Mouse (Mus musculus): ENCODE measurements around the gene Kcnk2. TPM values are rescaled to one million over a fixed set of nuclear protein-coding genes. Genes with fewer than 3 reads are reported as not detected.
"Not testable (repeated sequence)": the region's sequence is repeated elsewhere in the genome, so short reads cannot be mapped to it uniquely, and the experiment has no call there.

Kcnk2 gene
- polyA plus RNA-seq, 1 experiment from 2014 or later: 0.55 TPM

DNA sequence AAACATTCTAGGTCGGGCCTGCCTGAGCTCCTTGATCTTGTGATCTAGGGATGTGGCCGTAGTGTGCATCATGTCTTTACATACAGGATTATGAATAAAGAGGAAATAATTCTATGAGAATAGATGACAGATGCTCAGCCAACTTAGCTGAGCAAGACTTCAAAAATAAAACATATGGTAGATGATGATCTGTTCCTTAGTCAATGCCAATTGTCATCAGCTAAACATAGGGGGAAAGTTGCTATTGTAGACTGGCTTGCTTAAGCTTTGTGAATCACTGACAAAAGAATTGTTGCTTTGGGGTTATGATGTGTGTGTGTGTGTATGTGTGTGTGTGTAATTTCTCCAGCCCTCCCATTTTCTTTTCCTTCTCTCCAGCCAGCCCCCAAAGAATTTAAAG is 129.8 kb downstream of the Kcnk2 start:
- H3K9me3 ChIP-seq: no peaks in the 10 kb centered on the region
- no peaks in the 10 kb centered on the region for H3K27me3 ChIP-seq (replicated peaks)
- no peak overlapping the region for H3K4me3 ChIP-seq
- no peaks in the 10 kb centered on the region for H3K4me1 ChIP-seq
- WGBS: 79% methylated on average over 2 of the region's 2 CpGs
- H3K9ac ChIP-seq: no peak overlapping the region
- no peak overlapping the region for H3K4me2 ChIP-seq
- ATAC-seq (ENCODE audit: extremely low read depth, insufficient number of reproducible peaks, low FRiP score, low TSS enrichment): no peak
- H3K27ac ChIP-seq (replicated peaks): no peak overlapping the region
- no peaks in the 10 kb centered on the region for H3K36me3 ChIP-seq

DNA sequence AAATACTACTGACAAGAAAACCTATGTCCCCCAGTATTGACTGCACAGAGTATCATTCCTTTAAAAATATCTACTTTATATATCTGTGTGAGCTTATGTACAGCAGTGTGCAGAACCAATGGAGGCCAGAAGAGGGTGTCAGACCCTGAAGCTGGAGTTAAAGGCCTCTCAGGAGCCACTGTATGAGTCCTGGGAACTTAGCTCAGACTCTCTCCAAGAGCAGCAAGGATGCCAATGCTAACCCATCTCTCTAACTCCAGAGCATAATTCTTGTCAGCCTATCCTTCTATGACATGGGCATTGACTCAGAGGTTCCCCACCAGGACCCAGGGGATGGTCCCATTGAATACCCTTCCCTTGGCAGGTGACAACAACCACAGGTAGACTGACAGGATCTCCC is 148.4 kb downstream of the Kcnk2 start:
- Histone ChIP-seq H3K27ac (replicated peaks) (no peak overlapping the region), H3K36me3 (no peaks in the 10 kb centered on the region), H3K4me1 (no peaks in the 10 kb centered on the region), H3K4me3 (no peak overlapping the region), H3K9me3 (no peaks in the 10 kb centered on the region), H3K9ac (no peak overlapping the region), H3K27me3 (replicated peaks) (no peaks in the 10 kb centered on the region), H3K4me2 (no peak overlapping the region)
- no peak for ATAC-seq (ENCODE audit: extremely low read depth, insufficient number of reproducible peaks, low FRiP score, low TSS enrichment)

DNA sequence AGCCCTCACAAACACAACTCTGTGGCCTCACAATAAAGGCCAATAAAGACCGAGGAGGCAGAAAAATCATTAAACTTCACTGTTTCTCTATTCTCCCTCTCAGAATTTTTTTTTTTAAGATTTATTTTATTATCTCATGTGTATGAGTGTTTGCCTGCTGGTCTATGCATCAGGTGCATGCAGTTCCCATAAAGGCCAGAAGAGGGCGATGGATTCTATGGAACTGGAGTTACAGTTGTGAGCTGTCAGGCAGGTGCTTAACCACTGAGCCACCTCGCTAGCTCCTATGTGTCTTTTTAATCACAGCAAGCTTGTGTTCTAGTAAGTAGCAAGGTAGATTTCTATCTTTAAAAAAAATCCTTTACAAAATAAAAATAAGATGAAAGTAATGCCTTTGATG is 148.9 kb downstream of the Kcnk2 start:
- H3K9me3 ChIP-seq: no peaks in the 10 kb centered on the region
- ATAC-seq (ENCODE audit: extremely low read depth, insufficient number of reproducible peaks, low FRiP score, low TSS enrichment): no peak
- no peaks in the 10 kb centered on the region for H3K27me3 ChIP-seq (replicated peaks)
- no peaks in the 10 kb centered on the region for H3K4me1 ChIP-seq
- H3K9ac ChIP-seq: no peak overlapping the region
- H3K27ac ChIP-seq (replicated peaks): no peak overlapping the region
- H3K36me3 ChIP-seq: no peaks in the 10 kb centered on the region
- 56% methylated on average over 3 of the region's 3 CpGs for WGBS
- no peak overlapping the region for H3K4me3 ChIP-seq
- no peak overlapping the region for H3K4me2 ChIP-seq

DNA sequence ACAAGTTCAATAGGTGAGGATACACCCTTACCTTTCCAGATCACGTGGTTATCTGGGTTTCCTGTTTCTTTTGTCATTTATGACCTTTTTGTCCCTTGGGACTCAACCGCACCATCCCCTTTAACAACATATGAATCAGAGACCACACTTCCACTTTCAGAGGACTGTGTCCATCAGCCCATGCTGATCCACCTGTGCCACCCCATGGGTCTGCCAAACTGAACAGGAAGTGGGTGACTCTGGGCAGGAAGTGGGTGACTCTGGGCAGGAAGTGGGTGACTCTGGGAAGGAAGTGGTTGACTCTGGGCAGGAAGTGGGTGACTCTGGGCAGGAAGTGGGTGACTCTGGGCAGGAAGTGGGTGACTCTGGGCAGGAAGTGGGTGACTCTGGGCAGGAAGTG is 158.9 kb downstream of the Kcnk2 start:
- not testable (repeated sequence) for H3K4me3 ChIP-seq; ATAC-seq (ENCODE audit: extremely low read depth, insufficient number of reproducible peaks, low FRiP score, low TSS enrichment); H3K27ac ChIP-seq (replicated peaks); H3K4me2 ChIP-seq; H3K36me3 ChIP-seq; H3K9ac ChIP-seq; H3K4me1 ChIP-seq; H3K9me3 ChIP-seq; H3K27me3 ChIP-seq (replicated peaks)
- 82% methylated on average over 2 of the region's 2 CpGs for WGBS

DNA sequence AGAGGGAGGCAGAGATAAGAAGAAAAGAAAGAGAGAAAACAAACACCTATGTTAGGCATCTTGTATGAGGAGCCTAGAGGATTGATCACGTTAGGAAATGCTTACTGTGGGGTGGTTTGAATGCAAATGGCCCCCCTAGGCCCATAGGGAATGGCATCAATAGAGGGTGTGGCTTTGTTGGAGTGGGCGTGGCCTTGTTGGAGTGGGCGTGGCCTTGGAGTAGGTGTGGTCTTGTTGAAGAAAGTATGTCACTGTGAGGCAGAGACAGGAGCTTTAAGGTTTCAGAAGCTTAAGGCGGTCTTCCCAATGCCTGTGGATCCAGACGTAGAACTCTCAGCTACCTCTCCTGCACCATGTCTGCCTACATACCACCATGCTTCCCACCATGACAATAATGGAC is 166.8 kb downstream of the Kcnk2 start:
- H3K4me1 ChIP-seq: no peaks in the 10 kb centered on the region
- H3K27ac ChIP-seq (replicated peaks): no peak overlapping the region
- H3K9ac ChIP-seq: no peak overlapping the region
- H3K9me3 ChIP-seq: no peaks in the 10 kb centered on the region
- ATAC-seq (ENCODE audit: extremely low read depth, insufficient number of reproducible peaks, low FRiP score, low TSS enrichment): no peak
- 53% methylated on average over 5 of the region's 5 CpGs for WGBS
- no peaks in the 10 kb centered on the region for H3K27me3 ChIP-seq (replicated peaks)
- no peak overlapping the region for H3K4me2 ChIP-seq
- no peaks in the 10 kb centered on the region for H3K36me3 ChIP-seq
- no peak overlapping the region for H3K4me3 ChIP-seq

DNA sequence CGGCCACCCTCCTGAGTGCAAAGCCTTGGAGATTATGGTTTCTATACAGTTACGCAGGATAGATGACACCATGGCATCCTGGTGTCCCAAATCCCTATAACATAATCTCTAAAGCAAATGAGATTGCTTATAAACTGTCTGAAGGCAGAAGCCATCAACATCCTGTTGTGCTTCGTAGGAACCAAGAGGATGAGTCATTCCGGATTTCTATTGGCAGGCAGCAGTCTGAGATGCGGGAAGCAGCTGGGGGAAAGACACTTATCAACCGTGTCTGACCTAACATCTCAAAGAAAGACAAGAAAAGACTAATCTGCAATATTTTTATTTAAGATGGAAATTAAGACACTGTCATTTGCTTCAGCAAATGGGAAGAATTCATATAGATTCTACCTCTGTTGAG is 169.2 kb downstream of the Kcnk2 start:
- Histone ChIP-seq H3K27me3 (replicated peaks) (no peaks in the 10 kb centered on the region), H3K4me3 (no peak overlapping the region), H3K4me2 (no peak overlapping the region), H3K4me1 (peaks cover 8% of the 10 kb centered on the region), H3K36me3 (no peaks in the 10 kb centered on the region), H3K27ac (replicated peaks) (no peak overlapping the region), H3K9ac (no peak overlapping the region), H3K9me3 (no peaks in the 10 kb centered on the region)
- no peak for ATAC-seq (ENCODE audit: extremely low read depth, insufficient number of reproducible peaks, low FRiP score, low TSS enrichment)
- 62% methylated on average over 6 of the region's 6 CpGs for WGBS

DNA sequence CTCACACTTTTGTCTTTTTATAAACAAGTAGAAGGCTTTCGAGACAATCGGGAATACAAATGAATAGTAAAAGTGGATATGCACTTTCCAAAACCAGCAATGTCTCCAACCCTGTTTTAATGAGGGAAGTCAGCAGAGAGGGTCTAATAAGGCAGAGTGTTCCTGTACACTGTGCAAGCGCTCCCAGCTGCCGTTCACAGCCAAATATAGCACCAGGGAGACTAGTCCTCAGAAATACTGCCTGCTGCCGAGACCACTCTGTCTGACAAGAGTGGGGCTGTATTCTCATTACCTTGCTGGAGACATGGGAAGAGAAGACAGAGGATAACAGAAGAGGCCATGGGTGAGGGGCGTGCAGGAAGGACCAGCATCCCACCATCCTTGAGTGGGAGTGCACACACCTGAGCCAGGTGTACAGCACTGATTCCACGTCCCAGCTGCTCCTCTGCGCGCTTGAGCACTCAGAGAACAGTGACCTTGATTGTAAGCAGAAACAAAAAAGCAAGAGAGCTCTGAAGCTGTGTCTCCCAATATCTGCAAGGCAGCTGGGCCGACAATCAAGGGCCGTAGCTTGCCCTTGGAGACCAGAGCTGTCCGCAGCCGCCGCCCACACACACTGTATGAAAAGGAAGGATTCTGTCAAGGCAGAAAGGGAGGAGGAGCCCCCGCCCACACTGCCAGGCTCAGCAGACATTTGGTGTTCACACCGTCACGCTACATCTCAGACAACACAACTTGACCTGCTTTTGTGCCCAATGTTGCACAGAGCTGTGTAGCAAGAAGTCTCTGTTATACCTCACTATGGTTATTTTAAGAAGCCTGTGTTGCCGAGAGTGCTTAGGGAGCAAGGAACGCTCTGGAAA is 173.6 kb downstream of the Kcnk2 start:
- WGBS: 48% methylated on average over 19 of the region's 19 CpGs
- no peak overlapping the region for H3K27ac ChIP-seq (replicated peaks)
- peaks cover 8% of the 10 kb centered on the region for H3K4me1 ChIP-seq
- H3K4me3 ChIP-seq: no peak overlapping the region
- no peaks in the 10 kb centered on the region for H3K36me3 ChIP-seq
- no peak for ATAC-seq (ENCODE audit: extremely low read depth, insufficient number of reproducible peaks, low FRiP score, low TSS enrichment)
- H3K4me2 ChIP-seq: peak overlapping the region; percentile 55
- no peaks in the 10 kb centered on the region for H3K9me3 ChIP-seq
- no peaks in the 10 kb centered on the region for H3K27me3 ChIP-seq (replicated peaks)
- H3K9ac ChIP-seq: no peak overlapping the region

DNA sequence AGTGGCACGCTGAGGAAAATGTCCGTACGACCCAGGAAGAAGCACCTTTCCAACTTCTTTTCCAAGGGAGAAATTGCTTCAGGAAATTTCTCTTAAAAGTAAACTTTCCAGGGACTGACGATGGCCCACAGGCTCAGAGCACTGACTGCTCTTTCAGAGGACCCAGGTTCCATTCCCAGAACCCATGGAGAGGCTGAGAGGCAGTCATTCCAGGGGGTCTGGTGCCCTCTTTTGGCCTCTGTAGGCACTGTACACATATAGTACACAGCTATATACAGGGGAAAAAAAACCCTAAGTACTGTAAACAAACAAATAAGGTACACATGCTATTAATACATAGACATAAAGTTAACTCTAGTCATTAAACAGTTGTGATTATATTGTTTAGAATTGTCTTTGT is 174.6 kb downstream of the Kcnk2 start:
- 67% methylated on average over 4 of the region's 4 CpGs for WGBS
- H3K36me3 ChIP-seq: no peaks in the 10 kb centered on the region

DNA sequence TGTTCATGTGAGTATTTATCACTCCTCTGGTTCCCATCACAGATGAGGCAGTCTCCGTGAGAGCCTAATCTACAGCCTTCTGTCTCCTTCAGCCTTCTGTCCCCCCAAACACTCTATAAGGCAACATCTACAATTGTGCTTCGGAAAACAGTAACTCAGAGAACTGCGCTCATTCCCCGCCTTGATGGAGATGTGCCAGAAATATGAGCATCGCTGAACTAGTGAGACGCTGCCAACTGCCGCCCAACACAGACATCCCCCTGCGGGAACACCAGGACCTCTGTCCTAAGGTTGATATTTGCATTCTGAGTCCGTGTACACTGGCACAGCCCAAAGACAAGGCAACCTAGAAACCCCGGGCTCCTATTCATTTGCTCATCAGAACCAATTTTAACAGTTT is 183.0 kb downstream of the Kcnk2 start:
- Histone ChIP-seq H3K4me2 (no peak overlapping the region), H3K4me3 (no peak overlapping the region), H3K4me1 (peaks cover 14% of the 10 kb centered on the region), H3K9ac (no peak overlapping the region), H3K9me3 (no peaks in the 10 kb centered on the region), H3K27ac (replicated peaks) (no peak overlapping the region), H3K36me3 (no peaks in the 10 kb centered on the region), H3K27me3 (replicated peaks) (no peaks in the 10 kb centered on the region)
- 68% methylated on average over 10 of the region's 10 CpGs for WGBS
- ATAC-seq (ENCODE audit: extremely low read depth, insufficient number of reproducible peaks, low FRiP score, low TSS enrichment): no peak

More for the DNA sequence above, 174.6 kb downstream of the Kcnk2 start:
- no peak for ATAC-seq (ENCODE audit: extremely low read depth, insufficient number of reproducible peaks, low FRiP score, low TSS enrichment)
- H3K4me2 ChIP-seq: no peak overlapping the region
- no peak overlapping the region for H3K9ac ChIP-seq
- no peaks in the 10 kb centered on the region for H3K27me3 ChIP-seq (replicated peaks)
- no peaks in the 10 kb centered on the region for H3K9me3 ChIP-seq
- no peak overlapping the region for H3K27ac ChIP-seq (replicated peaks)
- peaks cover 8% of the 10 kb centered on the region for H3K4me1 ChIP-seq
- H3K4me3 ChIP-seq: no peak overlapping the region

DNA sequence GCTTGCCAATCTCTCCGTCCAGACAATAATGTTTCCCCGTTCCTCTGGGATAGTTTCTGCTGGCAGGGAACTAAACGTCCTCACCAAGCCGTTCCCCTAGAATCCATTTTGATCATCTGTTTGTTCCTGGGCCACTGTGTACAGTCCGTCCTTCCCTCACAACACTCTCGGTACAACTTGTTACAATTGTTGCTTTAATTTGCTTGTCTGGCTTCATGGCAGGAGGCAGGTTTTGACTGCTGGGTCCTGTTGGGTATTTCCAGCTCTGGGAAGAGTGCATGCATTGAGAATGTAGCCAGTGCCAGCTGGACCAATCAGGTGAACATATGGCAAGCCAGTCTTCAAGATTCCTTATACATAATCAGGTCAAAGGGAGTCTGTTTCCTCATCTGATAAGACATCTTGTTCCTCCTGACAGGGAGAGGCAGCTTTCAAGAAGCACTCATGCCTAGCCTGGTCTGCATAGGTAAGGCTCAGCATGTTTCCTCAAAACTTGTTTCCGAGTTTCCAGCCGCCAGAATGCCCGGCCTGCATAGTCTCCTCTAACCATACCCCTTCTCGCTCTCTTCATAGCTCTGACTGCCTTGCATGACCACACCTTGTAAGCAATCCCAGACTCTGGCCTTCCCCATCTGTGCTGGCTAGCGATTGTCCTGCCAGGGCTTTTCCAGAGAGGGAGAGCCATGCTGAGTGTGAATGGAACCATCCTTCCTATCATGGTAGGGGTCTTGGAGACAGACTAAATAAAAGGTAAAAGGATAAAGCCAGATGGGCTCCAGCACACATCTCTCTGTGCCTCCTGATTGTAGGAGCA is 184.1 kb downstream of the Kcnk2 start:
- peaks cover 14% of the 10 kb centered on the region for H3K4me1 ChIP-seq
- no peak overlapping the region for H3K4me3 ChIP-seq
- ATAC-seq (ENCODE audit: extremely low read depth, insufficient number of reproducible peaks, low FRiP score, low TSS enrichment): no peak
- no peak overlapping the region for H3K4me2 ChIP-seq
- no peaks in the 10 kb centered on the region for H3K36me3 ChIP-seq
- no peak overlapping the region for H3K27ac ChIP-seq (replicated peaks)
- no peaks in the 10 kb centered on the region for H3K9me3 ChIP-seq
- no peak overlapping the region for H3K9ac ChIP-seq
- no peaks in the 10 kb centered on the region for H3K27me3 ChIP-seq (replicated peaks)
- WGBS: 78% methylated on average over 11 of the region's 11 CpGs

DNA sequence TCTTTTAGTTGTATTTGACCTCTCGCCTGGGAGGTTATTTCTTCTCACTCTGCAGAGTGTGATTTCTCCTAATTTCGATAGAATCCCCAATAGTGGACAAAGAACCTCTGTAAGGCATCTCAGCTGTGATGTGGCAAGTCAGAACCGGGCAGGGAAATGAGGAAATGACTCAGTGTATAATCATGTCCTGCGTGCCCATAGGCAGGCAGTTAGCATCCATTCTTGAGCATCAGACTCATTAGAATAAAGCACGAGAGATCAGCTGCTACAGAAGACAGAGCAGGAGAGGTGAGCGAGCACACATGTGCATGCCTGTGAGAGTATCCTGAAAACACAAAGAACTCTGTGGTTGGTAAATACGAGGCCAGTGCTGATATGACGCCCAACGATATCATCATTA is 186.9 kb downstream of the Kcnk2 start:
- H3K4me1 ChIP-seq: peaks cover 14% of the 10 kb centered on the region
- H3K36me3 ChIP-seq: no peaks in the 10 kb centered on the region
- H3K4me3 ChIP-seq: no peak overlapping the region
- H3K4me2 ChIP-seq: no peak overlapping the region
- H3K27me3 ChIP-seq (replicated peaks): no peaks in the 10 kb centered on the region
- H3K9me3 ChIP-seq: no peaks in the 10 kb centered on the region
- H3K27ac ChIP-seq (replicated peaks): 0 out of 2 replicates have a peak overlapping the region, but pooled peaks have one; percentile 33
- ATAC-seq (ENCODE audit: extremely low read depth, insufficient number of reproducible peaks, low FRiP score, low TSS enrichment): no peak
- WGBS: 51% methylated on average over 9 of the region's 9 CpGs
- no peak overlapping the region for H3K9ac ChIP-seq

Measured in heart, embryonic 13.5 days (tissue).